Mouse (Mus musculus) thymus, postnatal 25 days (tissue): Measurements from ENCODE around the gene Amd2.

Experiments
- DNase-seq: peaks from one replicate; pipeline ENCODE4 v3.0.0; 2022

Gene Amd2

DNA sequence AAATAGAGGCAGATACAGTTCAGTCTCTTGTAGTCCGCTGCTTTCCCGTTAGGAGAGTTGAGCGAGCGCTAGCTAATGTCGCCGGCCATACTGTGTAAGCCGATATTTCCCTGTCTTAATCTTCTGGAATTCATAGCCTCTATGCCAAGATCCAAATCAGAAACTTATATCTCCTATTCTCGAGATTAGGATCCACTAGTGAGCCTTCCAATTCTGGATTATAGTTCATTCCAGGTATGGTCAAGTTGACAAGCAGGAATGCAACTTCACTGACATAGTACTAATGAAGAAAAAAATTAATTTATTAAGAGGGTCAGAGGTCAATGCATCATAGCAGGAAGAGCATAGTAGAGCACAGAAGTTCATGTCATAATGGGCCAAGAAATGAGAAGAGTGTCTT lies at the start of gene Amd2:
Amd2 (minus strand) TSS at position 101 of the 400 bp plus-strand sequence.
- no peak for DNase-seq

DNA sequence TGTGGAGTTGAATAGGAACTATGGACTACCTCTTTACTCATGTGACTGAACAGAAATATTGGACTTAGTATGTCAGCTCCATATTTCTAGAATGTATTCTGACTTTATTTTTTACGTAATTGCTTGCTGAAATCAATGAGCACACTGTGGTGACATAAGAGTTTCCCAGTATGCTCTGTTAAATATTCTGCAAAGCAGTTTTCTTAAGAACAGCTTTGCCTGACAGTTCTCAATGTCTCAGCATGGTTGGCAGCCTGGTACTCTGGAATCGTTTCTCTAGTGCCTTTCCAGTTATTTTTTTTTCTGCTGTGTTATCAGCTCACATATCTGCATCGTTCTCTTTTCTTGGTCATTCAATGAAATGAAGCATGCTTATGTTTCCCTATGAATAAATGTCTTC lies 49.6 kb upstream of the Amd2 start:
- DNase-seq = no peak

DNA sequence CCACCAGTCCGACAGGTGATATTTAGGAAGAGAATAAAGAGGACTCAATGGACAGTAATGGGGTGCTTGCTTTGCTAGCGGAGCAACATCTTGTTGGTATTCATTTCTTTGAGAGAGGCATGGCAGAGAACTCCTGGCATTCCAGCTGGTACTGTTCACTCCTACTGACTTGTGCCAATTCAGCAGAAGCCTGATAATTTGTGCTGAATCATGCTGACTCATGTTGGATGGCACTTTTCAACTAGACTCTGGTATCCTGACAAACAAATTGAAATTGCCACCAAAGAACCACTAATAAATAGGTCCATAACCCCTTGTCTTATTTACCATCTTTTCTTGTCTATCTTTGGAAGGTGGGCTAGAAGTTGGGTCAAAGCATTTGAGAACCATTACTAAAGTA lies 25.9 kb upstream of the Amd2 start:
- no peak for DNase-seq

DNA sequence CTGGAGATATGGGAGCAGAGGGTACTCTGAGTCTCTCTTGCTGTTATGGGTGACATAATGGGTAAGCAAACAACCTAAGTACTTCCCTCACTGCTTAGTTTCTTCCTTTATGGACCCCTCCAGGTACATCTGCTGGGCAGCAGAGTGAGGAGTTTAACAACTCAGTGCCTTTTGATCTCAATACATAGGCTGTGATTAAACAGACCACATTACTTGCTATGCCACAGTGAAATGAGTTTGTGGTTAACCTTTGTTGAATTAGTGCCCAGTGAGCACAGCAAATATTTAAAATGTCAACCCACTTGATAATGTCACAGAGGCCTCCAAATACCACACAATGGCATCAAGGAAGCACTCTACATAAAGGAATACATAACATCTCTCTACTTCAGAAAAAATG lies 2.6 kb upstream of the Amd2 start:
- DNase-seq = no peak
